Mouse (Mus musculus): ENCODE measurements around the gene Tmem56. TPM values are rescaled to one million over a fixed set of nuclear protein-coding genes. Genes with fewer than 3 reads are reported as not detected.

Tmem56 gene
- 2.8 and 4.0 TPM in 2 replicates for polyA plus RNA-seq (2012; rRNA removed)

GRCm38 (mm10) chr3:121282998-121283397 lies at the start of gene Tmem56:
Gene Tmem56, minus strand, starts transcription at chr3:121283098.
- no peak for DNase-seq (ENCODE audit: low read depth)

DNA sequence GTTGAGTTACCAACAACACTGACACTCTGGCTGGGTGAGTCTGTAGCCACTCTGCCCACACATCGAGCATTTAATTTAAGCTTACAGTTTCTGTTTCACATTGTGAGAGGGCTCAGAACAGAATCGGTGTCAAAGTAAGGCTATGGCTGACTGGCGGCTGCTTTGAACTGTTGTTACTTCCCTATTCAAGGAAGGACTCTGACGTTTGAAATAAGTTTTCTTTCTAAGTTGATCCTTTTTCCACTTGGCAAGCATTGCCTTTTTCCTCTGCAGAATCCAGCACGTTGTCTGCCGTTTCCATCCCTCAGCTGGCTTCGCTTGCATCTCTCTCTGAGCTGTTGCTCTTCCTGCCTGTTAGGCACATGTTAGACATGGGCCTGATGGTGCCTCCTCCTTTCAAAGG lies 47.3 kb upstream of the Tmem56 start:
- no peak for DNase-seq (ENCODE audit: low read depth)

DNA sequence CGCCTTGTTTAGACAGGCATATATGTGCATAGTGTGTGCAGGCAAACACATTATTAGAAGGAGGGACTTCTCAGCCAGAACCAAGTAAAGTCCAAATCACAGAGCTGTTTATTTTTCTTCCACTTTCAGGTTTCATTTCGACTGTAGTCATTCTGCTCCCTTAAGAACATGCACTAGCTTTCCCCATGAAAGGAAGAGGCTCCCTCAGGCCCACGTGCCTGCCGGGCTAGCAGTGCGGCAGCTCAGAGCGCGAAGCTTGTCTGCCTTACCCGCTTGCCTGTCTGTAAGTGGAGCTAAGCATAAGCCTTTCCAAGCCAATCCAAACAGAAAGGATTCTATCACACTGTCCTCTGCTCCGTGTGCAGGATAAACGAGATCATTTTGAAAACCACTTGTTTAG lies 46.7 kb upstream of the Tmem56 start:
- DNase-seq (ENCODE audit: low read depth), result no peak

DNA sequence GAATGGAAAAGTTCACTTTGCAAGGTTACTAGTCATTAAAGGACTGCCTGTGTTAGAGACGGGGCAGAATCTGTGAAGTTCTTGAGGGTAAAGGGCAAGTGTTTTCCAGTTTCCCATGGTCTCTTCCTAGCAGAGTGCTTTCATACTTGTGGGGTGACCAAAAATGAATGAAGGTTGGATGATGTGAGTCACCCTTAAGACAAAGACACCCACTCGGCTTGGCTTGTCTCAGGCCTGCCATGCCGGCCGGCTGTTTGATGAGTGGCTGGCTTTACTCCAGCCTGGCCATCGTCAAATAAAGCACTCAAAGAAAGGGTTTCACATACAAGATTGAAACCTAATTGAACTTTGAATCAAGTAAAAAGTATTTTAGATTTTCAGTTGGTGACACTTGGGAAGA lies 44.5 kb upstream of the Tmem56 start:
- no peak for DNase-seq (ENCODE audit: low read depth)

GRCm38 (mm10) chr3:121323371-121323770 lies 40.5 kb upstream of the Tmem56 start:
- no peak for DNase-seq (ENCODE audit: low read depth)

- peak; percentile 41 for DNase-seq (ENCODE audit: low read depth)
Measured at GRCm38 (mm10) chr3:121320896-121321295, 38.0 kb upstream of the Tmem56 start.

DNA sequence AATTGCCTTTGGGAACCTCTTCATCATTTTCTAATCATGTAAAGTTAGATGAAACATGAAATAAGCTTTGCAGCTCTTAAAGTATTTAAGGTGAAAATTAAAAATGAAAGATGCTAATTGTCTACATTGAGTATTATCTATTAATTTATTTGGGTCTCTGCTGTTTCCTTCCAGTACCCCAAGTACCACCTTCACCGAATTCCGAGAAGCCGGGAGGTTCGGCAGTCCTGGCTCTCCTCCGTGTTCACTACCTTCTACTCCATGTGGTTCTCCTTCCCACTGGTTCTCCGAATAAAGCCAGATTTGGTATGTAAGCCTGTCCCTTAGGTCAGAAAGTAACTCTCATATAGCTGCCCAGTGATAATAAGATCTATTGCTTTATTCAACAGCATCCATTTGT lies 37.0 kb upstream of the Tmem56 start:
- DNase-seq (ENCODE audit: low read depth), result no peak

DNA sequence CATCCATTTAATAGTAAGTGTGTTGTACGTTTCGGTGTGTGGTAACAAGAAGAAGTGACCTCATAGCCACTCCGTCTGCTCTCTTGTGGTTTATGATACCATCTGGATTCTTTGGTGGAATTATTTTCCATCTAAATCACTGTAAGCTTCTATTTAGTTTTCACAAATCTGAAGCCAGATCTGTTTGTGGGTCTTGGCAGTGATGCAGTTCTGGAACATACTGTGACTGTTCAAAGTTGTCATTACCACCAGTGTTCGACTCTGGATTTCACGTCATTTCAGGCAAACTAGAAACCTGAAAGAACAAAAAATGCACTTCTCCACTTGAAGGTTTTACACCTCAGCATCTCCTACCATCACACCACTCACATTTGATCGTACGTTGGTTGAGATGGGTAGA lies 32.6 kb upstream of the Tmem56 start:
- DNase-seq (ENCODE audit: low read depth), result no peak

DNA sequence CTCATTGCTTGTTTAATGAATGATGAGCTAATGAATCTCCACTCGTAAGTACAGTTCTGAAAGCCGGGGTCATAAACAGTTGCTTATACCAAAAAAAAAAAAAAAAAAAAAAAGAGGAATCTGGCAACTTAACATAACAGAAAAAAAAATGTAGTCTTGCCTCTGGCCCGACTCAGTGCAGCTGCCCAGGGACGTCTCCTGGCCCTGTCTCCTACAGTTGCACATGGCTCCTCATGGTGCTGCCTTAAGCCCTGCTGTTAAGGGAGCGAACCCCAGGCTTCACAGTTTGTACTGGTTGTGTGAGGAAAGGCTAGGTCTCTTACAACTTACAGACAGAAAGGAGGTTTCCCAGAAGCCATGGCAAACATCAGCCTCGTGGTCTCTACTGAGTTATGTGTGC lies 31.3 kb upstream of the Tmem56 start:
- DNase-seq (ENCODE audit: low read depth), result no peak

DNA sequence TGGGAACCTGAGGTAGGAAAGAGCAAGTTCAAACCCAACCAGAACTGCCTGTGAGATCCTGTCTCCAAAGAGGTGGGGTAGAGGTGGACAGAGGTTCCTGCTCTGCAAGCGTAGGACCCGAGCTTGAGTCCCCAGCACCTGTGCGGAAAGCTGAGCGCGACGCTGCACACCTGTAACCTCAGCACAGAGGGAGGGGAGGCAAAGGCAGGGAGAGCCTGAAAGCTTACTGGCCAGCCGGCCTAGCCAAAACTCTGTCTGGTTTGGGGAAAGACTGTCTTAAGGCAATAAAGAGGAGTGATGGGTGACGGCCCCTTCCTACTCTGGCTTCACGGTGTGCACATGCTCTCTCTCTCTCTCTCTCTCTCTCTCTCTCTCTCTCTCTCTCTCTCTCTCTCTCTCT lies 30.1 kb upstream of the Tmem56 start:
- DNase-seq (ENCODE audit: low read depth), result no peak

DNA sequence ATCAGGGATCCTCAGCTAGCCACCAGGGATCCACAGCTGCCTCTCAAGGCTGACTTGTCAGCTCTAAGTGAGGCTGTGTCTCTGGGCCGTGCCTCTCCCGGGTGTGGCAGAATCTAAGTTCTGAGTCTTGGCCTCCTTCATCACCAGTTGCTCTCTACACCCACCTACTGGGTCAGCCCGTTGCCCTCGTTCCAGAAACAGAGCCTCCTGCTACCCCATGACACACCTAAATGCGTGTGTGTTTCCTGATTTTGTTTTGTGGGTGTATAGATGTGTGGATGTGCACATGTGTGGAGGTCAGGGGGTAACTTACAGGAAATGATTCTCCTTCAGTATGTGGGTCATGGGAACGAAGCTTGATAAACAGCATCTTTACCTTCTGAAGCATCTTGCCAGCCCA lies 29.5 kb upstream of the Tmem56 start:
- no peak for DNase-seq (ENCODE audit: low read depth)

DNA sequence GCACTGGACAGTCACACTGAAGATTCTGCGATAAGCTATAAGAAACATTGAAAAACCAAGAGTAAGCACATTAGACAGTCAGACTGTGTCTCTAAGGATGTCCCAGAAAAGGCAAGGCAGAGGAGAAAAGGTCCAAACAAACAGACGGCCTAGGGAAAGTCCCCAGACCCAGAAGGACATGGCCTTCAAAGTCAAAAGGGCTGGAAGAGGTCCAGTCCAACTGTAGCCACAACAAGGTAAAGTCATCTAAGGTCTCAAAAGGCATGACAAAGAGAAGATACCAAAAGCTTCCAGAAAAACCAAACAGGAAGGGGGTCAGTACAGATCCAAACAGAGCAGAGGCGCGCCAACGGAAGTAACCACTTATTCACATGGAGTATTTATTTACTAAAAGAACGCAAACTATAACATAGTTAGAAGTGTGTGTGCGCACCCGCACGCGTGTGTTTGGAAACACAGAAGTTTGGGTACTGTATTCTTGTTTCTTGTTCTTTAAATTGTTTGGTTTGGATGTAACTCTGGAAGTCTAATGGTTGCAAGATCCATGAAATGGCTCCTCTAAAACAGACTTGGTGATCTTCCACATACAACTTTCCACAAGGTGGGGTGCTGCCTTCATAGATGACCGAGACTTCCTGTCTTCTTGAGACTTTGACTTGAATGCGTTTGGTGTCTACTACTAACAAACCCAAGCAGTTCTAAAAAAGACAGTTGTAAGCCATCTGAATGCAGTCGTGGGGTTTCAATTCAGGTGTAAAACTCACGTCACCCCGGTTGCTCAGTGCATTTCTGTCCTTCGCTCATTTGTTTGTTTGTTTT lies 27.2 kb upstream of the Tmem56 start:
- no peak for DNase-seq (ENCODE audit: low read depth)

GRCm38 (mm10) chr3:121309429-121309828 lies 26.5 kb upstream of the Tmem56 start:
- no peak for DNase-seq (ENCODE audit: low read depth)

- DNase-seq (ENCODE audit: low read depth), result no peak
Measured at GRCm38 (mm10) chr3:121308935-121309334, 26.0 kb upstream of the Tmem56 start.

- DNase-seq (ENCODE audit: low read depth), result no peak
Measured at GRCm38 (mm10) chr3:121307532-121308234, 24.8 kb upstream of the Tmem56 start.

- no peak for DNase-seq (ENCODE audit: low read depth)
Measured at GRCm38 (mm10) chr3:121306641-121307040, 23.7 kb upstream of the Tmem56 start.

- no peak for DNase-seq (ENCODE audit: low read depth)
Measured at GRCm38 (mm10) chr3:121294200-121294599, 11.3 kb upstream of the Tmem56 start.

DNA sequence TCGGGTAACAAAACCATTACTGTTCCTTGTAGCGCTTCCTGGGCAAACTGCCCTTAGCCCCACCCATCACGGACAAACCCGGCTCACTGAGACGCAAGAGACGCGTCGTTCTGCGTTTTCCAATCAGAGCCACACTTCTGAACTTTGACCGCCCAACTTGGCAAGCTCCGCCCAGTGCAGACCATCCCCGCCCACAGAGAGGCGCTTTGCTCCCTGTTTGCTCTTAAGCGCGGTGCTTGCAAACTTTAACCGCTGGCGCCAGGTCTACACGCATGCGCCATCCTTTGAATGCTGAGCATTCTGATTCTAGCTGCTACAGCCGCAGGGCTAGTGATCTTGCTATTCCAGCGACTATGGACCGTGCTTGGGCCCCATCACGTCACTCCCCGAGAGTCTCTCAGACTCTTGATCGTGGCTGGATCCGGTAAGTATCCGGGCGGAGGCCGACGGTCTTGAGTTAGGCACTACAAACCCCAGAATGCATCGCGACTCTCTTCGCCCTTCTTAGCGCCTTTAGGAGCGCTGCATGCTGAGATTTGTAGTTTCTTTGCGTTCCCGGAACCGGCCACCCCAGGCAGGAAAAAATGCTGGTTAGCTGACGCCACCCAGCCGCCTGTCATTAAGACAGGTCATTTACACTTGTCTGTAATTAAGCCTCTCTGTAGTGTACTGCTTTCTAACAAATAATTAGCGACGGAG lies 8.8 kb upstream of the Tmem56 start, which contains the start of gene Alg14:
Gene Alg14, plus strand, starts transcription at position 214 of the 699 bp plus-strand sequence.
- DNase-seq (ENCODE audit: low read depth), result peak; percentile 94

GRCm38 (mm10) chr3:121291225-121291559 lies 8.3 kb upstream of the Tmem56 start:
- no peak for DNase-seq (ENCODE audit: low read depth)

DNA sequence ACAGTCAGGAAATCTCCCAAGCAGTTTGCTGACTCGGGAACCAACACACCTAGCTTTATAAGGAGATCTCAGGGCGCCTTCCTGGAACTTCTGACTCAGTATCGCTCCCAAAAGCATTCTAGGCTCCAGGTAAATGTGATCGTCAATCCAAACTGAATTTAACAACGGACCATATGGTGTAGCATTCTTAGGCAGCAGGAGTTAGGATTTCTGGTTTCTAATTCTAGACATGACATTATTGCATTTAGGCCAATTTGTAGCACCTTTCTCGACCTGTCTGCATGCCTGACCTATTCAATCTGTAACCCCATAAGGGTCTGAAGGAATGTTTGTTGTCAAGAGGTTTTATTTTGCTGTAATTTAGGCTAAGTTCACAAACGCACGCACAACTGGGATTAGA lies 7.8 kb upstream of the Tmem56 start:
- no peak for DNase-seq (ENCODE audit: low read depth)

- DNase-seq (ENCODE audit: low read depth), result no peak
Measured at GRCm38 (mm10) chr3:121287151-121287550, 4.3 kb upstream of the Tmem56 start.

GRCm38 (mm10) chr3:121285219-121285618 lies 2.3 kb upstream of the Tmem56 start:
- DNase-seq (ENCODE audit: low read depth), result no peak

DNA sequence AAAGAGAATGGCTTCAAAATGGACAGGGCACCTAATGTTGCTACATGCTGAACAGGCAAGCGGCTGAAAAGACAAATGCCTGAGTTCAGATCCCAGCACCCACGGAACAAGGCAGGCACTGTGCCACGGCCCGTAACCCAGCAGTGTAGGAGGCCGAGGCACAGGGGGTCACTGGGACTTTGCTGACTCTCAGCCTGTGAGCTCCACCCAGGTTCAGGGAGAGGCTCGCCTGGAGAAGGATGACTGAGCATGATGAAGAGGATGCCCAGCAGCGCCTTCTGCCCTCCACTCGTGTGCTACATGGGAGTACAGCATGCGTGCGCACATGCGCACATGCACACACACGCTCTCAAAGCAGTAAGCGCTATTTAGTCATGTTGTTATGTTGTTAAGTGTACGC lies 3.2 kb downstream of the Tmem56 start:
- DNase-seq (ENCODE audit: low read depth), result no peak

All from gonadal fat pad, adult 2 months (tissue).